ENCODE assay signal across 17 mouse cellular contexts in the genomic region with DNA sequence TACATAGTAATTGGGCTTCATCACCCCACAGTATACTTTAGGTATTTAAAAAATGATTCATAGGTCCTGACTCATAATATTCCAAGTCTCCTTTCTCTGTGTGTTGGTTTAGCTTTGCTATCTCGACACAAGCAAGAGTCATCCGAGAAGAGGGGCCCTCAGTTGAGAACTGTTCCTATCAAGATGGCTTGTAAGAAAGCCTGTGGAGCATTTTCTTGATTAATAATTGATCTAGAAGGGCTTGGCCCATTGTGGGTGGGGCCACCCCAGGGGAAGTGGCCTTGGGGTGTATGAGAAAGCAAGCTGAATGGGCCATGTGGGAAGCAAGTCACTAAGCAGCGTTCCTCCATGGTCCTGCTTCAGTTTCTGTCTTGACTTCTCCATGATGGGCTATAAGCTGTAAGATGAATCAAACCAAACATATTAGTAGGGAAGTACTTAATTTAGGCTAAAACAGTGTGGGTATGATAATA. TPM values are rescaled to one million over a fixed set of nuclear protein-coding genes. Genes with fewer than 3 reads are reported as not detected.
A peak's percentile ranks its signal among the peaks of the same experiment; 100 is the strongest.
DNase-seq lines count a peak whose midpoint lies in the region; ATAC-seq and TF ChIP-seq lines count a peak whose summit lies in the region.
"Had no signal": no experiment of that assay in that cellular context is flagged by ENCODE, and none has a peak within 500 bp of the region (broad histone marks: within the 10 kb centered on the region; RNA-seq: fewer than 3 reads in every experiment).

No protein-coding gene starts in this region.

- H3K4me2 ChIP-seq in intestine, postnatal 0 days (replicated peaks; ENCODE audit: low read depth), result 0 out of 2 replicates have a peak overlapping the region, but pooled peaks have one; percentile 9
- H3K4me2 ChIP-seq in stomach, embryonic 14.5 days (replicated peaks; ENCODE audit: low read depth, low read length), result no peak overlapping the region
- H3K4me2 ChIP-seq in hindbrain, embryonic 14.5 days (replicated peaks), result no peak overlapping the region
- H3K4me2 ChIP-seq: forebrain, embryonic 12.5 days; heart, embryonic 11.5 days; liver, embryonic 13.5 days; midbrain, embryonic 15.5 days had no signal

- H3K27me3 ChIP-seq in intestine, postnatal 0 days (replicated peaks; ENCODE audit: control insufficient read depth, insufficient read depth, low read length), result no peaks in the 10 kb centered on the region
- H3K27me3 ChIP-seq in stomach, embryonic 14.5 days (ENCODE audit: control insufficient read depth, insufficient read depth, low read length), result no peaks in the 10 kb centered on the region
- no peaks in the 10 kb centered on the region for H3K27me3 ChIP-seq in hindbrain, embryonic 14.5 days (ENCODE audit: control insufficient read depth, insufficient read depth, low read length)
- H3K27me3 ChIP-seq: forebrain, embryonic 12.5 days; liver, embryonic 13.5 days; midbrain, embryonic 15.5 days had no signal

- peak; percentile 58 to 60 for DNase-seq in B cell, adult 2 months
- DNase-seq in hindbrain, embryonic 14.5 days (ENCODE audit: low spot score), result no peak
- DNase-seq in right cerebral cortex, adult 2 months (ENCODE audit: low spot score in 2 of 2), result no peak
- DNase-seq in gastrocnemius, postnatal 10 days, result no peak
- DNase-seq: adrenal gland, postnatal 25 days; gastrocnemius, adult 2 months; heart, postnatal 36 days; kidney, postnatal 10 days; liver, embryonic 13.5 days; thymus, postnatal 36 days had no signal

- H3K4me3 ChIP-seq in intestine, postnatal 0 days (ENCODE audit: low read depth, low read length), result no peak overlapping the region
- no peak overlapping the region for H3K4me3 ChIP-seq in stomach, embryonic 14.5 days (ENCODE audit: low read depth, low read length)
- H3K4me3 ChIP-seq in hindbrain, embryonic 14.5 days (replicated peaks; ENCODE audit: low read length), result no peak overlapping the region
- H3K4me3 ChIP-seq: forebrain, embryonic 12.5 days; gastrocnemius, adult 2 months; limb, embryonic 10.5 days; liver, embryonic 13.5 days; midbrain, embryonic 15.5 days had no signal

- no peak overlapping the region for H3K9ac ChIP-seq in intestine, postnatal 0 days (ENCODE audit: low read depth, low read length)
- no peak overlapping the region for H3K9ac ChIP-seq in stomach, embryonic 14.5 days (replicated peaks; ENCODE audit: low read depth, low read length)
- H3K9ac ChIP-seq in hindbrain, embryonic 14.5 days, result no peak overlapping the region
- H3K9ac ChIP-seq: forebrain, embryonic 12.5 days; liver, embryonic 13.5 days; midbrain, embryonic 15.5 days had no signal

- H3K27ac ChIP-seq in intestine, postnatal 0 days (ENCODE audit: low read depth, low read length), result no peak overlapping the region
- no peak overlapping the region for H3K27ac ChIP-seq in stomach, embryonic 14.5 days (ENCODE audit: low read length)
- H3K27ac ChIP-seq in hindbrain, embryonic 14.5 days, result no peak overlapping the region
- H3K27ac ChIP-seq: forebrain, embryonic 12.5 days; gastrocnemius, adult 2 months; limb, embryonic 10.5 days; liver, embryonic 13.5 days; midbrain, embryonic 15.5 days had no signal

- peak; percentile 33 for ATAC-seq in activated CD4-positive, CD25-positive, alpha-beta regulatory T cell, adult 4 months
- ATAC-seq in intestine, postnatal 0 days, result peak; percentile 96
- peak; percentile 84 for ATAC-seq in stomach, embryonic 14.5 days (ENCODE audit: insufficient number of reproducible peaks, insufficient read depth, low FRiP score, low read depth)
- no peak for ATAC-seq in hindbrain, embryonic 14.5 days (ENCODE audit: low FRiP score)
- ATAC-seq: midbrain, embryonic 15.5 days had no signal

- TF ChIP-seq CTCF in intestine, postnatal 0 days (IDR thresholded peaks at IDR 0.05; ENCODE audit: low read depth), result no peak

- H3K4me1 ChIP-seq in intestine, postnatal 0 days (replicated peaks; ENCODE audit: control insufficient read depth, insufficient read depth, low read length), result no peaks in the 10 kb centered on the region
- H3K4me1 ChIP-seq in stomach, embryonic 14.5 days (ENCODE audit: control insufficient read depth, insufficient read depth, low read length), result no peaks in the 10 kb centered on the region
- H3K4me1 ChIP-seq in hindbrain, embryonic 14.5 days (replicated peaks; ENCODE audit: control insufficient read depth, insufficient read depth, low read length), result no peaks in the 10 kb centered on the region
- H3K4me1 ChIP-seq: forebrain, embryonic 12.5 days; limb, embryonic 10.5 days; liver, embryonic 13.5 days; midbrain, embryonic 15.5 days had no signal

- 42% methylated on average over 3 of the region's 3 CpGs for WGBS in intestine, postnatal 0 days
- WGBS in stomach, embryonic 14.5 days, result 76% methylated on average over 3 of the region's 3 CpGs
- 81% methylated on average over 3 of the region's 3 CpGs for WGBS in hindbrain, embryonic 14.5 days

- no peaks in the 10 kb centered on the region for H3K36me3 ChIP-seq in intestine, postnatal 0 days (ENCODE audit: control insufficient read depth, insufficient read depth)
- H3K36me3 ChIP-seq in stomach, embryonic 14.5 days (ENCODE audit: control insufficient read depth, insufficient read depth, low read length), result no peaks in the 10 kb centered on the region
- H3K36me3 ChIP-seq in hindbrain, embryonic 14.5 days (replicated peaks; ENCODE audit: control insufficient read depth, insufficient read depth), result no peaks in the 10 kb centered on the region
- H3K36me3 ChIP-seq: forebrain, embryonic 12.5 days; limb, embryonic 10.5 days; liver, embryonic 13.5 days; midbrain, embryonic 15.5 days had no signal

- H3K9me3 ChIP-seq in intestine, postnatal 0 days (ENCODE audit: control insufficient read depth), result no peaks in the 10 kb centered on the region
- no peaks in the 10 kb centered on the region for H3K9me3 ChIP-seq in stomach, embryonic 14.5 days (ENCODE audit: control insufficient read depth, low read depth, low read length)
- H3K9me3 ChIP-seq in hindbrain, embryonic 14.5 days (ENCODE audit: control insufficient read depth, low read length), result no peaks in the 10 kb centered on the region
- H3K9me3 ChIP-seq: forebrain, embryonic 12.5 days; limb, embryonic 10.5 days; liver, embryonic 13.5 days; midbrain, embryonic 15.5 days had no signal

RNA-seq across cellular contexts. Expression of a gene that starts 42.3 kb away (rescaled TPM):
- 10 to 100 TPM; 39.7 to 43.9 TPM for polyA plus RNA-seq in activated CD4-positive, CD25-positive, alpha-beta regulatory T cell, adult 4 months (2017; shearing (Covaris generic))
- 3.2 TPM in 2 replicates for polyA plus RNA-seq in intestine, postnatal 0 days (2015; fragmentation: Nextera tagmentation; extraction: Ambion mirVana)
- 24.4 and 24.9 TPM in 2 replicates for polyA plus RNA-seq in stomach, embryonic 14.5 days (2014; fragmentation: Nextera tagmentation; extraction: Ambion mirVana)
- polyA plus RNA-seq in hindbrain, embryonic 14.5 days (2014; fragmentation: Nextera tagmentation; extraction: Ambion mirVana), result 20.0 and 20.2 TPM in 2 replicates
- 10 to 100 TPM in 1 of 2 experiments, 1 to 10 TPM in 1; 10.0 to 12.9 TPM for total RNA-seq in gastrocnemius, postnatal 10 days (2021)

Comparison
In these comparisons a context has a peak if more than half of its experiments do, and no peak if none do; other contexts are left out.
1. DNase-seq: peak in B cell, adult 2 months (2 of 2); none in hindbrain, embryonic 14.5 days (single experiment), right cerebral cortex, adult 2 months (0 of 2) and gastrocnemius, postnatal 10 days (single experiment).